Mouse (Mus musculus) liver, adult 10 weeks (tissue): ENCODE results near the gene Olfr1112. TPM values are rescaled to one million over a fixed set of nuclear protein-coding genes. Genes with fewer than 3 reads are reported as not detected.

ENCODE experiments used
- polyA plus RNA-seq: library from polyadenylated mRNA; stranded (reverse); fragments of 350-450 nt; fragmentation: Illumina TruSeq; extraction: RNeasy Lipid Tissue Mini Kit (QIAGEN cat#74804); gene quantifications from one replicate; pipeline ENCODE4 v1.2.3, GENCODE M21; 2014; ENCODE audit warnings: low read depth, low replicate concordance

The Olfr1112 gene
- polyA plus RNA-seq: not detected

GRCm38 (mm10) chr2:87187498-87187897 is at the start of gene Olfr1112:
TSS of gene Olfr1112 (plus strand) at chr2:87187798.

GRCm38 (mm10) chr2:87140200-87140599 is 47.4 kb upstream of the Olfr1112 start, which contains the start of gene Olfr1110:
TSS of gene Olfr1110 (minus strand) at chr2:87140300.

GRCm38 (mm10) chr2:87152524-87152923 is 35.1 kb upstream of the Olfr1112 start, which contains the start of gene Olfr1111:
TSS of gene Olfr1111 (minus strand) at chr2:87152624.

GRCm38 (mm10) chr2:87208670-87209069 is 21.1 kb downstream of the Olfr1112 start, which contains the start of gene Olfr1113:
TSS of gene Olfr1113 (plus strand) at chr2:87208970.

Other genes with a start within 250 kb of the Olfr1112 start
- gene Olfr1099, start 227.1 kb upstream of the Olfr1112 start, polyA plus RNA-seq: not detected
- gene Olfr1100, start 207.8 kb upstream of the Olfr1112 start, polyA plus RNA-seq: not detected
- gene Olfr1101, start 196.6 kb upstream of the Olfr1112 start, polyA plus RNA-seq: not detected
- gene Olfr1102, start 189.4 kb upstream of the Olfr1112 start, polyA plus RNA-seq: not detected
- gene Olfr1104, start 160.7 kb upstream of the Olfr1112 start, polyA plus RNA-seq: not detected
- gene Olfr1105, start 151.3 kb upstream of the Olfr1112 start, polyA plus RNA-seq: not detected
- gene Olfr1106, start 135.5 kb upstream of the Olfr1112 start, polyA plus RNA-seq: not detected
- not detected for gene Olfr1107, start 112.0 kb upstream of the Olfr1112 start, polyA plus RNA-seq
- gene Olfr1109, start 91.8 kb upstream of the Olfr1112 start, polyA plus RNA-seq: not detected
- not detected for gene Olfr259, start 73.2 kb upstream of the Olfr1112 start, polyA plus RNA-seq
- not detected for gene Olfr1110, start 47.5 kb upstream of the Olfr1112 start, polyA plus RNA-seq
- gene Olfr1111, start 35.2 kb upstream of the Olfr1112 start, polyA plus RNA-seq: not detected
- gene Olfr1113, start 21.2 kb downstream of the Olfr1112 start, polyA plus RNA-seq: not detected
- gene Olfr1115, start 60.2 kb downstream of the Olfr1112 start, polyA plus RNA-seq: not detected
- not detected for gene Olfr1116, start 79.7 kb downstream of the Olfr1112 start, polyA plus RNA-seq
- gene Olfr1118, start 119.8 kb downstream of the Olfr1112 start, polyA plus RNA-seq: not detected
- not detected for gene Olfr1120, start 167.0 kb downstream of the Olfr1112 start, polyA plus RNA-seq
- gene Olfr1121, start 182.1 kb downstream of the Olfr1112 start, polyA plus RNA-seq: not detected
- not detected for gene Olfr1122, start 198.1 kb downstream of the Olfr1112 start, polyA plus RNA-seq
- not detected for gene Olfr1123, start 228.8 kb downstream of the Olfr1112 start, polyA plus RNA-seq
- not detected for gene Olfr1124, start 242.5 kb downstream of the Olfr1112 start, polyA plus RNA-seq